Mouse (Mus musculus) E14TG2a.4 (cell line): Measurements from ENCODE around the gene Timm17b.

Source experiments
- CTCF ChIP-seq: conservative IDR thresholded peaks from 2 replicates; pipeline ENCODE4 v1.5.1; 2014; ENCODE audit warnings: low read length
- NANOG ChIP-seq: IDR thresholded peaks from 2 replicates; pipeline ENCODE4 v1.6.1; 2014; ENCODE audit warnings: borderline replicate concordance, low read length, mixed read lengths
- POU5F1 ChIP-seq: IDR thresholded peaks from 2 replicates; pipeline ENCODE4 v1.6.1; 2014; ENCODE audit warnings: low read length, borderline replicate concordance

DNA sequence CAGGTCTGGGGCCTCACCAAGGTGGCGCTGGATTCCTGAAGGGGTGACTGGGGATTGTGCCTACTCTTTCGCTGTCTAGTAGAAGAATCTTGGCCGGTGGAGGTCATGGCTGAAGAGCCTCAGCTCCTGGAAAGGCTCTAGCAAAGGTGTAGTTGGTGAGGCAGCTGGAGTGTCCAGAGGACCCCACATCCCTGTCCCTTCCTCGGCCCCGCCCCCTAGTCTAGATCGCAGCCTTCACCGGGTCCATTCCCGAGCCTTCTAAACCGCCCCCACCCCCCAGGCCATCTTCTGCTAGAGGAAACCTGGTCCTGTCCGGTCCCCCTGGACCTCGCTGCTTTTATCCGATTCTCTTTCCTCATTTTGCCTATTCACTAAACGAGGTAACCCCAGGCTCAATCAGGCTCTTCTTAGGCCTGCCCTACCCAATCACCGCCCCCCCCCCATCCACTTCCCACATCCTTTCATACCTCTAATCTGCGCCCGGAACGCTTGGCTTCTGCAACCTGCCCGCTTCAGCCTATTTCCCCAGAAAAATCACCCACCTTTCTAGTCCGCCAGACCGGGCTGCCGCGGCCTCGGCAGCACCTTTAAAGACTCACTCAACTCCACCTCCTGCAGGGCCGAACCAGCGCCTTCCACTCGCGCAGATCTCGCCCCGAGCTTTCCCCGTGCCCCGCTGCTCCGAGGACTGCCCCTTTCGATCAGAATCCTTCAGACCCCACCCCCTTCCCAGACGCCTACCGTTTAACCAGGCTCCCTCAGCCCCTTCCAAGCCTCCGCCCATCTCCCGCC is 48.1 kb downstream of the Timm17b start, which contains the start of gene Hdac6:
- TF ChIP-seq CTCF (no peak), NANOG (no peak), POU5F1 (no peak)
